Mouse (Mus musculus) neural tube, embryonic 12.5 days (tissue): Measurements from ENCODE around the gene Srcin1. TPM values are rescaled to one million over a fixed set of nuclear protein-coding genes. Genes with fewer than 3 reads are reported as not detected.
A peak's percentile ranks its signal among the peaks of the same experiment; 100 is the strongest.

ENCODE experiments used
- ATAC-seq: fragments of 200-750 bp; cut with Nextera tagmentation; 2 replicates; pipeline ENCODE4 v1.8.0; 2017; ENCODE audit warnings: low read depth, mild to moderate bottlenecking, moderate TSS enrichment, moderate library complexity; ENCODE audit not compliant: low FRiP score
- H3K27ac ChIP-seq: fragments of 300-500 bp; sonication (generic); 2 replicates; pipeline ENCODE4 v1.5.1; 2016
- H3K27me3 ChIP-seq: fragments of 300-500 bp; sonication (generic); replicated peaks from 2 replicates; pipeline ENCODE4 v1.6.1; 2016; ENCODE audit warnings: mild to moderate bottlenecking
- H3K36me3 ChIP-seq: fragments of 300-500 bp; sonication (generic); 2 replicates; pipeline ENCODE4 v1.6.1; 2016; ENCODE audit warnings: mild to moderate bottlenecking
- H3K4me1 ChIP-seq: fragments of 300-500 bp; sonication (generic); 2 replicates; pipeline ENCODE4 v1.6.1; 2016
- H3K4me2 ChIP-seq: fragments of 300-500 bp; sonication (generic); replicated peaks from 2 replicates; pipeline ENCODE4 v1.6.1; 2016; ENCODE audit warnings: mild to moderate bottlenecking
- H3K4me3 ChIP-seq: fragments of 300-500 bp; sonication (generic); 2 replicates; pipeline ENCODE4 v1.5.1; 2016
- H3K9ac ChIP-seq: fragments of 300-500 bp; sonication (generic); 2 replicates; pipeline ENCODE4 v1.6.1; 2016; ENCODE audit warnings: mild to moderate bottlenecking
- H3K9me3 ChIP-seq: fragments of 300-500 bp; sonication (generic); 2 replicates; pipeline ENCODE4 v1.6.1; 2016; ENCODE audit warnings: mild to moderate bottlenecking
- WGBS: fragments of 180-500 bp; shearing (Covaris S2); methylation state at CpG from one replicate; pipeline ENCODE4 v1.1.7; 2016; 5-methylcytosine and 5-hydroxymethylcytosine counted together
- polyA plus RNA-seq: library from polyadenylated mRNA; unstranded; fragments of >200 nt; fragmentation: Nextera tagmentation; extraction: Ambion mirVana; gene quantifications from 2 replicates; pipeline ENCODE4 v1.2.1, GENCODE M21; 2016

Gene Srcin1
- polyA plus RNA-seq, 1 experiment from 2014 or later, result 7.9 TPM

DNA sequence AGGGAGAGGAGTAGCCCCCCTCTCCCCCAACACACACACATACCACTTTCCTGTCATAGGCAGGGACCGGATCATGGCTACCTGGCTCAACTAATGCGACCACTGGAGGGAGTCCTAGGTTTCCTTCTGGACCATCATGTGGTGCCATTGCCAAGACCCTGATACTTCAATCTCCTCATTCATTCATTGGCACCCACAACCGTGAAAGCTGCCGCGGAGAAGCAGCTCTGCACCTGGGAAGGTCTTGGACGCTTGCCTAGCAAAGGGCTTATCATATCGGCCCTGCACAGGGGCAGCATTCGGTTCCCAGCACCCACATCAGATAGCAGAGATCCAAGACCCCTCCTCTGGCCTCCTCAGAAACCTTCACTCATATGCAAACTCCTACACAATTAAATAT lies 69.7 kb downstream of the Srcin1 start:
- no peak overlapping the region for H3K9ac ChIP-seq
- H3K9me3 ChIP-seq, result no peaks in the 10 kb centered on the region
- ATAC-seq, result no peak
- peaks cover 14% of the 10 kb centered on the region for H3K27me3 ChIP-seq
- H3K4me1 ChIP-seq, result peaks cover 15% of the 10 kb centered on the region
- no peak overlapping the region for H3K4me3 ChIP-seq
- WGBS, result 64% methylated on average over 8 of the region's 8 CpGs
- H3K4me2 ChIP-seq, result no peak overlapping the region
- H3K36me3 ChIP-seq, result no peaks in the 10 kb centered on the region
- no peak overlapping the region for H3K27ac ChIP-seq

DNA sequence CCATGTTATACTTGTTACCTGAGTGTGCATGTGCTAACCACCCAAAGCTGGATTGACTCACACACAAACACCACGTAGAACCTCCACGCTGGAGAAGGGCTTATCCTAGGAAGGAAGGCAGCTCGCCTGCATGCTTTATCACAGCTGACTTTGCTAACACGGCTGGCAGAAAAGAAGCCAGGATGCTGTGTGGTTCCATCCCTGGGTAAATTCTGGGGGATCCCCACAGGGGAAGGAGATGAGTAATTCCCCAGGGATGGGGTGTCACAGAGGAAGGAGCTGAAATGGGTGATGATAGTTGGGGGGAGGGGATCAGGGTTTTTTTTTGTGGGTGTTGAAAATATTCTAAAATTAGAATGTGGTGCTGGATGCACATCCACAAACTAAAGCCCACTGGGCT lies 70.2 kb downstream of the Srcin1 start:
- ATAC-seq, result no peak
- no peak overlapping the region for H3K27ac ChIP-seq
- H3K36me3 ChIP-seq, result no peaks in the 10 kb centered on the region
- 83% methylated on average over 4 of the region's 4 CpGs for WGBS
- H3K27me3 ChIP-seq, result peaks cover 19% of the 10 kb centered on the region
- H3K9me3 ChIP-seq, result no peaks in the 10 kb centered on the region
- H3K4me2 ChIP-seq, result no peak overlapping the region
- H3K4me3 ChIP-seq, result no peak overlapping the region
- H3K4me1 ChIP-seq, result peaks cover 15% of the 10 kb centered on the region
- no peak overlapping the region for H3K9ac ChIP-seq

DNA sequence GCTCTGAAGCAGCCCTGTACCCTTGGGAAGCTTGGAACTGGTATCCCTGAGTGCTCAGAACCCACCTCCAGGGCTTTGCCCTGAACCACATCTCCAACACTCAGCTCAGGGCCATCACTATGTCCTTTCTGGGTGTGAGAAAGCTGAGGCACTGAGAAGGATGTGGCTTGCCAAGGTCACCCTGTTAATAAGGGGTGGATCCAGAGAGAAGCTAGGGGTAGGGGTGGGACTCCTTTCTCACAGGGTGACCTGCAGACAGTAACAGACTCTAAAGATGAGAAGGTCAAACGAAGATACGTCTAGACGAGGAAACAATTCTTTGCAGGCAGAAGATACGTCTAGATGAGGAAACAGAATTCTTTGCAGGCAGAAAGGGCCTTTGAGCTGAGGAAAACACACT lies 73.1 kb downstream of the Srcin1 start:
- Histone ChIP-seq H3K36me3 (peaks cover under 1% of the 10 kb centered on the region), H3K27ac (no peak overlapping the region), H3K4me2 (no peak overlapping the region), H3K4me3 (no peak overlapping the region), H3K4me1 (peaks cover 15% of the 10 kb centered on the region), H3K9ac (no peak overlapping the region), H3K9me3 (no peaks in the 10 kb centered on the region), H3K27me3 (peaks cover 48% of the 10 kb centered on the region)
- WGBS, result 85% methylated on average over 4 of the region's 4 CpGs
- no peak for ATAC-seq

DNA sequence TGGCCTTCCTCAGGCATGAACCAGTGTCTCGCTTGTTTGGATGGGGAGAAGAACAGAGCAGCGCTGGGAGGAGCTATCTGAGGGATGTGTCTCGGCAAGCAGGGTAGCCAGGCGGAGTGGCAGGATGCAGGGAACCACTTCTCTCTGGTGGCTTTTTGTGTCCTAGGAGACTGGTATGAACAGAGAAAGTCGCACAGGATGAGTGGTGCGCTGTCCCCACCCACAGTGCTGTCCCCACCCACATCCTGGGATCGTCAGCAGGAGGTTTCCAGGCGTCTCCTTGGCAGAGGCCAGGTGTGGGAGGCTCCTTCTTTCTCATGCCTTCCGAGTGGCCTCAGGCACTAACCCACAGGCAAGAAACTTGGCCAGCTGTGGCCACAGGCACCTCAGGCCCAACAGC lies 73.6 kb downstream of the Srcin1 start:
- Histone ChIP-seq H3K4me1 (peaks cover 15% of the 10 kb centered on the region), H3K27ac (no peak overlapping the region), H3K27me3 (peaks cover 53% of the 10 kb centered on the region), H3K36me3 (peaks cover 5% of the 10 kb centered on the region), H3K4me3 (no peak overlapping the region), H3K4me2 (no peak overlapping the region), H3K9me3 (no peaks in the 10 kb centered on the region), H3K9ac (no peak overlapping the region)
- 37% methylated on average over 9 of the region's 9 CpGs for WGBS
- ATAC-seq, result no peak

DNA sequence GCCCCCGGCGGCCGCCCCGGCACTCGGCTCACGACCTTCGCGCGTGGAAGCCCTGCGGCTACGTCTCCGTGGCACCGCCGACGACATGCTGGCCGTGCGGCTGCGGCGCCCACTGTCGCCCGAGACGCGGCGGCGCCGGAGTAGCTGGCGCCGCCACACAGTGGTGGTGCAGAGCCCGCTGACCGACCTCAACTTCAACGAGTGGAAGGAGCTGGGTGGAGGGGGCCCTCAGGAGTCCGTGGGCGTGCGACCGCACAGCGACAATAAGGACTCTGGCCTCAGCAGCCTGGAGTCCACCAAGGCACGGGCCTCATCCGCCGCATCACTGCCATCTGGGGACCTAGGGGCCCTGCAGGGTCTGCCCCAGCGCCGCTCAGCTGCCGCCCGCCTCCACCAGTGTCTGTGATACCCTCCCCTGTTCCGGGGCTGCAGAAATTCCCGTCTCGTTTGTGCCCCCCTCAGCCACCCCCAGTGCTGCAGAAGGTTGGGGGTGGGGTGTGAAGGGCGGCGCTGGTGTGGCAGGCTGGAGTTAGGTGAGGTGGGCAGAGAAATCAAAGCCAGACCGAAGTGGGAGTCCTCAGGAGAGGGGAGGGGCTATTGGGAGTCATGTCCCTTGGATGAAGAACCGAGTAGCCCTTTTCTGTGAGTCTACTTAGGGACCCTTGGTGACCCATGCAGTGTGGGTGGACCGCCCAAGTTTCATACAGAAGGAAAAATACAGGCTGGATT lies 75.1 kb downstream of the Srcin1 start:
- Histone ChIP-seq H3K36me3 (peaks cover 5% of the 10 kb centered on the region), H3K4me3 (peak overlapping the region; percentile 34), H3K4me2 (peak overlapping the region; percentile 72), H3K9me3 (no peaks in the 10 kb centered on the region), H3K27ac (no peak overlapping the region), H3K27me3 (peaks cover 63% of the 10 kb centered on the region), H3K9ac (peak overlapping the region; percentile 56; the same call in 1 of the 2 replicates), H3K4me1 (peaks cover 15% of the 10 kb centered on the region)
- ATAC-seq, result 0 out of 2 replicates have a peak, but pooled peaks have one; percentile 33
- WGBS, result 11% methylated on average over 51 of the region's 51 CpGs

DNA sequence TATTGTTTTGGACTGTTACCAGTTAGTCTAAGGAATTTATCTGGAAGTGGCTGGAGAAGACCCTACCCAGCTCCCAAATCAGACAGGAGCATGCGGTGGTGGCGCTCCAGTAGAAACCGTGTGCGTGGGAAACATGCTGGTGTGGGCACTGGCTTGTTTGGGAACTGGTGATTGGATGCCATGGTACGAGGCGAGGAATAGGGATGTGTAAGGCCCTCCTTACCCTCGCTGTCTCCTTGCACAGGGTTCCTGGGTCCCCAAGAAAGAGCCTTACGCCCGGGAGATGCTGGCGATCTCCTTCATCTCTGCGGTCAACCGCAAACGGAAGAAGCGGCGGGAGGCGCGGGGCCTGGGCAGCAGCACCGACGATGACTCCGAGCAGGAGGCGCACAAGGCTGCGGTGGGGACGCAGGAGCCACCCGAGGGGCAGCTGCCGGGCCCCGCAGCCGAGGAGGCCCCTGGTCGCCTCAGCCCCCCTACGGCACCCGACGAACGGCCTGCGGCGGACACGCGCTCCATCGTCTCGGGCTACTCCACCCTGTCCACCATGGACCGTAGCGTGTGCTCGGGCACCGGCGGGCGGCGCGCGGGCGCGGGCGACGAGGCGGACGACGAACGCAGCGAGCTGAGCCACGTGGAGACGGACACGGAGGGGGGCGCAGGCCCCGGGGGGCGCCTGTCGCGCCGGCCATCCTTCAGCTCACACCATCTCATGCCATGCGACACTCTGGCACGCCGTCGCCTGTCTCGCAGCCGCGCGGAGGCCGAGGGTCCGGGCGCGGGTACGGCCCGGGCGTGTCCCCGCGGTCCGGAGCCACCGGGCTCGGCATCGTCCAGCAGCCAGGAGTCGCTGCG lies 75.9 kb downstream of the Srcin1 start, which contains the start of gene 4933428G20Rik:
TSS of gene 4933428G20Rik (minus strand) at position 476 of the 855 bp plus-strand sequence.
- Histone ChIP-seq H3K27ac (no peak within 1 kb of the TSS), H3K4me2 (peak within 1 kb of the TSS; percentile 72), H3K9me3 (no peaks in the 10 kb centered on the region), H3K9ac (peak within 1 kb of the TSS; percentile 56; the same call in 1 of the 2 replicates), H3K4me1 (peaks cover 15% of the 10 kb centered on the region), H3K4me3 (peak within 1 kb of the TSS; percentile 34), H3K36me3 (peaks cover 5% of the 10 kb centered on the region), H3K27me3 (peaks cover 63% of the 10 kb centered on the region)
- WGBS, result 8% methylated on average over 88 of the region's 88 CpGs
- peak; percentile 33; the same call in 1 of the 2 replicates for ATAC-seq

DNA sequence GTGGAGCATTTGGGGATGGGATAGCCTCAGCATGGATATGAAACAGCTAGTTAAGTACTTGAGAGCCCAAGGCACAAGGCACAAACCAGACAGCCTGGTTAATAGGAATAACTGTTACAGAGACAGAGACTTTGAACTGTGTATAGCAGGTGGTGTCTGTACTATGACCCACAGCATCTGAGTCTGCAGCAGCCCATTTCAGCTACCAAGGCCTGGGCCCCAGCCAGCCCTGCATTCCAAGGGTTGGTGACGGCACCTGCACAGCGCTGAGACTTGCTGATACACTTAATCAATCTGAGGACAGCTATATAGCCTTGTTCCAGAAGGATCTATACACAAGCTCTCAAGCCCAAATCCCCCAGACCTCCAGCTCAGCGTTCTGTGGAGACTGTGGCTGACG lies 78.4 kb downstream of the Srcin1 start:
- Histone ChIP-seq H3K36me3 (peaks cover 15% of the 10 kb centered on the region), H3K27me3 (peaks cover 62% of the 10 kb centered on the region), H3K9ac (no peak overlapping the region), H3K9me3 (no peaks in the 10 kb centered on the region), H3K4me2 (no peak overlapping the region), H3K27ac (no peak overlapping the region), H3K4me1 (peaks cover 15% of the 10 kb centered on the region), H3K4me3 (no peak overlapping the region)
- no peak for ATAC-seq
- WGBS, result 87% methylated on average over 4 of the region's 4 CpGs

DNA sequence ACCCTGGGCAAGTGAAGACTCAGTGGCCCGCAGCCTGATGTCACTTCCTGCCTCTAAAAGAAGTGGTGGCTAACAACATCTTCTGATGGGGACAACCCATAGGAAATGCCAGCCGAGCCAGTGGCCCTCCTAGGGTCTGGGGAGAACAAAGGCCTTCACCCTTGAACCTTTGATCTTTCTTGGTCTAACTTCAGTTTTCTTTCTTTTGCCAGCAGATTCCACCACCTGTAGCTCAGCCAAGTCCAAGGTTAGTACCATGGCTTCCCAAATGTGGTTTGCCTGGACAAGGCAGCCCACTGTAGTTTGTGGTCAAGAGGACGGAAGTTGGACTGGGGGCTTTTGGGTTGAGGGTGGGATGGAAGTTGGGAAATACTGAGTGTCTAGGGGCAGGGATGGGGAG lies 83.2 kb downstream of the Srcin1 start:
- WGBS, result 85% methylated on average over 3 of the region's 3 CpGs
- no peak for ATAC-seq

DNA sequence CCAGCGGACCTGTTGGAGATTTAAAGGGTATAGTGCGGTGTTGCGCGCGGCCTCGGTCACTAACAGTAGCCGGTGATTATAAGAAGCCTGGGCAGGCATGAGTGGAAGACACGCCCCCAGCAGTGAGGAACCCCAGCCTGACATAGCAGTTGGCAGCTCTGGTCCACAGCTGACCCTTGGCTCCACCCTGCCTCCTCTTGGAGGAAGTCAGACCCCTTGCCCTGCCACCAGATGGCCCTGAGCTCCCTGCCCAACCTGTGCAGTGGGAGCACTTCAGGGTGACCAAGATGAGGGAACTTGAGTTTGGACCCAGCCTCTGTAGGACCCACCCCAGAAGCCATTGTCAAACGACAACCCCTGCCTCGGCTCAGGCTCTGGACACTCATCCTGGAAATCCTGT lies 84.3 kb downstream of the Srcin1 start:
- no peak overlapping the region for H3K4me3 ChIP-seq
- 0 out of 2 replicates have a peak, but pooled peaks cover 3% of the 10 kb centered on the region for H3K27me3 ChIP-seq
- no peaks in the 10 kb centered on the region for H3K4me1 ChIP-seq
- H3K9me3 ChIP-seq, result no peaks in the 10 kb centered on the region
- no peak overlapping the region for H3K27ac ChIP-seq
- peaks cover 21% of the 10 kb centered on the region for H3K36me3 ChIP-seq
- WGBS, result 75% methylated on average over 10 of the region's 10 CpGs
- ATAC-seq, result no peak
- H3K9ac ChIP-seq, result no peak overlapping the region
- H3K4me2 ChIP-seq, result no peak overlapping the region

More for the DNA sequence above, 83.2 kb downstream of the Srcin1 start:
- no peak overlapping the region for H3K9ac ChIP-seq
- no peak overlapping the region for H3K4me3 ChIP-seq
- no peak overlapping the region for H3K27ac ChIP-seq
- no peaks in the 10 kb centered on the region for H3K9me3 ChIP-seq
- no peaks in the 10 kb centered on the region for H3K4me1 ChIP-seq
- peaks cover 25% of the 10 kb centered on the region for H3K36me3 ChIP-seq
- H3K4me2 ChIP-seq, result no peak overlapping the region
- peaks cover 15% of the 10 kb centered on the region for H3K27me3 ChIP-seq

DNA sequence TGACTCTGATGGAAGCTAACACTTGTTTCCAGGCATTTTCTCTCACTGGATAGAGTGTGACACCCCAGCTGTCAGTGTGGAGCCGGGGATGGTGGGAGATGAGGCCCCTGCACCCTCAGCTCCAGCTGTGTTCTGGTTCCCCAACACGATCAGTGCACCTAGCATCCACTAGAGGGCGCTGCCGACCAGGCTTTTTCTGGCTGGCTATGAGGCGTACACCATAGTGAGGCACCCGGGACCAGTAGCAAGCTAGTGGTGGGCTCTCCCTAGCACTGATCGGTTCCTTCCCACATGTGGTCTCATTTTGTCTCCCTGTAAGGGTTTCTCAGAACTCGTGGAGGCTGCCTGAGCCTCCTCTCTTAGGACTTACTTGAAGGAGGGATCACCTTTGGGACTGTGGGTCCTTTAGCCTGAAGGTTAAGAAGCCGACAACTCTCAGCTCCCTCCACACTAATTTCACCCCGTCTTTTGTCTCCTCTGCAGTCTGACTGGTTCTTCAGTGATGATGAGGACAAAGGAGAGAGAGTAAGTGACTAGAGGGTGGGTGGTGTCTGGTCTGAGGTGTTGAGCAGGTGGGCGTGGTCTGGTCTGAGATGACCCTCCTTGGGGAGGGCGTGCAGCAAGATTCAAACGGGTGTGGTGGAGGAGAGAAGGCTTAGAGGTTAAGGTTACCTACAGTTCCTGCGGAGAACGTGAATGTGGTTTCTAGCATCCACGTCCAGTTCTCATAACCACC lies 86.2 kb downstream of the Srcin1 start:
- peak; percentile 48; the same call in 1 of the 2 replicates for ATAC-seq
- Histone ChIP-seq H3K27me3 (no peaks in the 10 kb centered on the region), H3K36me3 (peaks cover 28% of the 10 kb centered on the region), H3K27ac (no peak overlapping the region), H3K4me2 (0 out of 2 replicates have a peak overlapping the region, but pooled peaks have one; percentile 3), H3K4me1 (no peaks in the 10 kb centered on the region), H3K4me3 (no peak overlapping the region), H3K9ac (no peak overlapping the region), H3K9me3 (no peaks in the 10 kb centered on the region)
- 21% methylated on average over 16 of the region's 16 CpGs for WGBS

DNA sequence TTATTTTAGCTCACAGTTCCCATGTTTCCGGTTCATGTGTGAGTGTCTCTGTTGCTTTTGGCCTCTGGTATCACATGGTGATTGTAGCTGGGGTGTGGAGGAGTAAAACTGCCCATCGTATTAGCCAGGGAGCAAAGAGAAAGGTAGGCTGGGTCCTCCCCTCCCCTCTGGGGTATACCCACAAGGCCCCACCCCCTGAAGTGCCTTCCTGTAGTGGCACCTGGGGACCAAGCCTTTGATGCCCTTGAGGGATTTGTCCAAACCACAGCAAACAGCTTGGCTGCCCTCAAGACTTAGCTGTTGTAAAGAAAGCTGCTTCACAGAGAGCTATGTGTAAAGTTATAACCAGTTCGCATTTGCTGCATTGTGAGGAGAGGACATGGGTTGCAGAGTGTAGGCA lies 88.3 kb downstream of the Srcin1 start:
- Histone ChIP-seq H3K4me3 (no peak overlapping the region), H3K4me1 (no peaks in the 10 kb centered on the region), H3K9me3 (no peaks in the 10 kb centered on the region), H3K36me3 (peaks cover 22% of the 10 kb centered on the region), H3K9ac (no peak overlapping the region), H3K27me3 (no peaks in the 10 kb centered on the region), H3K4me2 (no peak overlapping the region), H3K27ac (no peak overlapping the region)
- 71% methylated on average over 3 of the region's 3 CpGs for WGBS
- no peak for ATAC-seq

DNA sequence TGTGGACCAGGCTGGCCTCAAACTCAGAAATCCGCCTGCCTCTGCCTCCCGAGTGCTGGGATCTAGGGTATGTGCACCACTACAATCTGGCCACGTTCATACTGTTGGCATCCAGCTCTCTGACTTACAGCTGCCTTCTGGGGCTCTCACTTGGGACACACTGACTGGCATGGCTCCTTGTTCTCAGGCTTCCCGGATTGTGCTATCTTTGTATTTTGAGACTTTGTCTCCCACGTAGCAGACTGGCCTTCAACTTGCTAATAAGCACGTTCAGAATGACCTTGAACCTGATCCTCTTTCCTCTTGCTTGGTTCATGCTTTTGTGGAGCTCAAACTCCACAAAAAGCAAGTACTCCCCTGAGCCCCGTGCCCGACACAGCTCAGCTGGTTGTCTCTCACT lies 90.3 kb downstream of the Srcin1 start:
- Histone ChIP-seq H3K9me3 (no peaks in the 10 kb centered on the region), H3K9ac (no peak overlapping the region; the same call in 1 of the 2 replicates), H3K36me3 (peaks cover 14% of the 10 kb centered on the region), H3K4me2 (no peak overlapping the region), H3K4me3 (no peak overlapping the region), H3K27ac (no peak overlapping the region), H3K27me3 (no peaks in the 10 kb centered on the region), H3K4me1 (no peaks in the 10 kb centered on the region)
- ATAC-seq, result no peak
- 81% methylated on average over 8 of the region's 8 CpGs for WGBS
